Mouse (Mus musculus): ENCODE results near the gene Nat8l.
"Not testable (repeated sequence)": the region's sequence is repeated elsewhere in the genome, so short reads cannot be mapped to it uniquely, and the experiment has no call there.

The Nat8l gene

DNA sequence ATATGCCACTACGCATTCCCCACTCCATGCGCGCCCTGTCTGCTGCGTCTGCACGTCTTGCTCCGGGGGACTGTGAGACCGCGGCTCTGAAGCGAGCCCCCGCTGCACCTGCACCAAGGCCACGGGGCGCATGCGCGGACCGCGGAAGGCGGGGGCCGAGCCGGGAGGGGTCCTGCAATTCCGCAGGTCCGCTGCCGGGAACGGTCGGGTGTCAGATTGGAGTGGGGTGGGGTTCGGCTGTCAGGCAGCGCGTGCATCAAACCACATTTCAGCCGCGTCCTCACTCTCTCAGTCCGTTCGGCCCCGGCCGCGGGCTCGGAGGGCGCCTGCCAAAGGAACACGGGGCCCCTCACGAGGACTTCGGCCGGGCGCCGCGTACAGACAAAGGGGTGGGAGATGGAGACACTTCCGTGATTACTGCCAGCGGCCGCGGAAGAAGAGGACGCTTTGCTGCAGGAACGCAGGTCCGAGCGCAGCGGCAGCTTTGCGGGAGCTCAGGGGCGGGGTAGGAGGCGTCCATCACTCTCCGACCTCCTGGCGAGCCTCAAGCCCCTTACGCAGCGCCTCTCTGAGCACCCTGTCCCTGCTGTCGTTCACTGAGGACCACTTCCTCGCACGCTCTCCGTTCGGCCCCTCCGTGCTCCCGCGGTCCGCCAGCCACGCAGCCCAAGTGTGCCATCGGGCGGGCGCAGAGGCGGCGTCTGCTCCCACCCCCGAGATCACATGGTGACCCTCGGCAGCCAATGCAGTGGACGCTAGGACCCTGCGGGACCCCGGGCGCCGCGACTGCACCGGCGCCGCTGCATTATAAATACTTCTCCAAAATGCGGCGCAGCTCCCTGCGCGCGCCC, at the start of gene Nat8l:
TSS of gene Nat8l (plus strand) at position 142 of the 851 bp plus-strand sequence.
- DNase-seq (ENCODE audit: low read depth): no peak

GRCm38 (mm10) chr5:33947035-33947434, 48.7 kb upstream of the Nat8l start:
- DNase-seq (ENCODE audit: low read depth): not testable (repeated sequence)

DNA sequence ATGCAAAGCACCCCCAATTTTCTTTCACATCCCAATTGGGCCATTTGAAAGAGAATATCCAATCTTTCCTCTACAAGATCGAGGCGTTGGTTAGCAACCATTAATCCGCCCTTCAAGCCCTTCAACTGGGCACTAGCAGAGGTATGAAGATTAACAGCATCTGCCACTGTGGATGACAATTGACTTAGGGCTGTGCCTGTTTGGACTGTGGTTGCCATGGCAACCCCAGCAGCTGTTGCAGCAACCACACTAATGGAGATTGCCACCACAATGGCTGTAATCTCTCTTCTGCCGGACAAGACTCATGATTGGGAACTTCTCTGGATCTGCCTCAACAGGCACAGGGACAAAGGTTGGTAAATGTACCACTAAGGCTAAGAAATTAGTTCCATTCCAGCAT, 47.5 kb upstream of the Nat8l start:
- DNase-seq (ENCODE audit: low read depth): no peak

DNA sequence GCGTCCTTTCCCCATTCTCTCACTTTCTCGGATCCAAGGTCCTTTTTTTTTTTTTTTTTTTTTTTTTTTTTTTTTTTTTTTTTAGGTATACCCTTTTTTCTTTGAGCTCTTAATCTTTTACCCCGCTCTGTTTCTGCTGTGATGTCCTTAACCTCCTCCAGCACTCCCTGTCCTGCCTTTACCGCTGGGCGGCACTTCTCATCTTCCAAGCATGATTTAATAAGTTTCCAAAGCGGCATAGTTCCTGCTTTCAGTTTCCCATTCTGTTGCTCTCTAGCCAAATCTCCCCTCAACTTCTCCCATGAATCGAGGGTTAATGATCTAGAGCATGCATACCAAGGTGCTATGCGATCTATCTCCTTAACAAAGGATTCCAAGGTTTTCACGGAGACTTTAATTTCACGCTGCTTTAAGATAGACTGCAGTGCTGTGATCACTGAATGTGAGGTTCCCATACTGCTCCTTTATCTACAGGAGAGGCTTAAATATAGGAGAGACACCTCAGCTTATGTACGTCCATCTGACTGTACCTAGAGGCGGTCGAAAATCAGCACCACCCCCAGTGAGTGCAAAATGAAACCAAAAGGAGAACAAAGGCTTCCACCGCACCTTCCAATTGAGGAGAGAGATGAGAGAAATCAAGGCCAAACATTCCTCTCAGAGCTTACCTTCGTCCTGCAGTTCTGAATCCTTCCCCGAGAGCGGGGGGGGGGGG, 42.2 kb upstream of the Nat8l start:
- DNase-seq (ENCODE audit: low read depth): no peak

DNA sequence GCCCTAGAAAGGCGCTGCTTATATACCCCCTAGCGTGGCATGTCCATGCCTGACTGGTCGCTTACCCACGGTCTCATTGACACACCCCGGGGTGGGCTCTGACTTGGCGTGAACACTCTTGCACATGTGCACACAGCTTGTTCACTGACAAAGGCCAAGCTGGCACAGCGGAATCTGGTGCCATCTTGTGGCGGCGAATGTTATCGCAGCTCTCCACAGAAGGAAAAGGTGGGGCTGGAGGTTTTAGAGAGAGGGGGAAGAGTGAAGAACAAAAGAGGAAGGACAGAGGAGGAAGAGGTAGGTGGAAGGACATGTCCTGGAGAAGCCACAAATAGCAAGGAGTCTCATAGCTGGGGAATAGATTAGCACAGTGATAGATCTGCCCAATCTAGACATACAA, 41.4 kb upstream of the Nat8l start:
- DNase-seq (ENCODE audit: low read depth): no peak

DNA sequence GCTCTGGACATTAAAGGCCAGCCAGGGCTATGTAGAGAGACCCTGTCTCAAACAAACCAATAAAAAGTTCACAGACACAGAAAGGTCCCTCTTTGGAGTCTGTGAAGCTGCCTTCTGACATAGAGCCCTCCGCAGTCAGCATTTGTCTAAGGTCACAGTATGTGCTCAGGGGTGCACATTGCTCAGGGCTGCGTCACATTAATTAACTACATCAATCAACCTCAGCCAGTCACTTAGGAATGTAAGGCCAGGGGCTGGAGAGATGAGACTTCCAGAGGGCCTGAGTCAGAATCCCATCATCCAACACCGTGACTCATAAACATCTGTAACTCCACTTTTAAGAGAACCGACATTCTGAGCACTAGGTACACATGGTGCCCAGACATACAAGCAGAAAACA, 39.9 kb upstream of the Nat8l start:
- DNase-seq (ENCODE audit: low read depth): no peak

GRCm38 (mm10) chr5:33959382-33959781, 36.4 kb upstream of the Nat8l start:
- DNase-seq (ENCODE audit: low read depth): no peak

GRCm38 (mm10) chr5:33974736-33975135, 21.0 kb upstream of the Nat8l start:
- DNase-seq (ENCODE audit: low read depth): no peak

DNA sequence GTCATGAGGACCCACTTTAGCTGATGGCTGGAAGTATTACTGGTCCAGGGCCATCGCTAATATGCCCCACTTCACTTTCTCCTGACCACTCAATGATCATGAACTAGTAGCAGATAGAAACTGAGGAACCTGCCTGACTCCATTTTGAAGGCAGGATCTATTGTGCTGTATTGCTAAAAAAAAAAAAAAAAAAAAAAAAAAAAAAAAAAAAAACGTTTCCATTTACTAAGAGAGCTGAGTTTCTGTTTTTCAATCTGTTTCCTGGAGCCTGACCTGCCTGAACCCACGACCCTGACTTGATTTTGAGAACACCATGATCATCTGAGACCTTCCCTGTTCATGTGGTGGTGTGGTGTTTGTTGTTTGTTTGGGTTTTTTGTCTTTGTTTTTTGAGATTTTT, 19.5 kb upstream of the Nat8l start:
- no peak for DNase-seq (ENCODE audit: low read depth)

DNA sequence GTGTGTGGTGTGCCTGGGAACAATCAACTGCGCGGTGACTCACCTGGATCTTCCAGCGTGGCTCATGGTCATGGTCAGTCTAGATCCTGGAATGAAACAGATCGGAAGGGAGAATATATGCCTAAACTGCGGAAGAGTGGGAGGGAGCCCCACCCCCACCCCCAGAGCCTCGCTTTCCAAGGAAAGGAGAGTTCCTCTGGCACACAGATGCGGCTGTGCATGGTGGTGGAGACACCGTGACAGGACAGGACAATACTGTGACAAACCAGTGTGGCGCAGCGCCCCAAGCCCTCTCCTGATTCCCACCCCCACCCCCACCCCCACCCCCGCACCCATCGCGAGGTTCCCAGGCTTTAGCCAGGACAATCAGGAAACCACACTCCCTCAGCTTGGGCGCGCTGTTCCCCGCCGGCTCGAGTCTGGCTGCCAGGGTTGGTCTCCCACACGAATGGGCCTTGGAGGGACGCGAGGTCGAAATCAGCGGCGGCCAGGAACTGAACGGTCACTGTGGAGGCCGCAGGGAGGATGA, 13.0 kb upstream of the Nat8l start:
- no peak for DNase-seq (ENCODE audit: low read depth)

GRCm38 (mm10) chr5:33983309-33984121, 12.3 kb upstream of the Nat8l start, which contains the start of gene Gm1673:
Gm1673 (plus strand) TSS chr5:33983433.
- no peak for DNase-seq (ENCODE audit: low read depth)

DNA sequence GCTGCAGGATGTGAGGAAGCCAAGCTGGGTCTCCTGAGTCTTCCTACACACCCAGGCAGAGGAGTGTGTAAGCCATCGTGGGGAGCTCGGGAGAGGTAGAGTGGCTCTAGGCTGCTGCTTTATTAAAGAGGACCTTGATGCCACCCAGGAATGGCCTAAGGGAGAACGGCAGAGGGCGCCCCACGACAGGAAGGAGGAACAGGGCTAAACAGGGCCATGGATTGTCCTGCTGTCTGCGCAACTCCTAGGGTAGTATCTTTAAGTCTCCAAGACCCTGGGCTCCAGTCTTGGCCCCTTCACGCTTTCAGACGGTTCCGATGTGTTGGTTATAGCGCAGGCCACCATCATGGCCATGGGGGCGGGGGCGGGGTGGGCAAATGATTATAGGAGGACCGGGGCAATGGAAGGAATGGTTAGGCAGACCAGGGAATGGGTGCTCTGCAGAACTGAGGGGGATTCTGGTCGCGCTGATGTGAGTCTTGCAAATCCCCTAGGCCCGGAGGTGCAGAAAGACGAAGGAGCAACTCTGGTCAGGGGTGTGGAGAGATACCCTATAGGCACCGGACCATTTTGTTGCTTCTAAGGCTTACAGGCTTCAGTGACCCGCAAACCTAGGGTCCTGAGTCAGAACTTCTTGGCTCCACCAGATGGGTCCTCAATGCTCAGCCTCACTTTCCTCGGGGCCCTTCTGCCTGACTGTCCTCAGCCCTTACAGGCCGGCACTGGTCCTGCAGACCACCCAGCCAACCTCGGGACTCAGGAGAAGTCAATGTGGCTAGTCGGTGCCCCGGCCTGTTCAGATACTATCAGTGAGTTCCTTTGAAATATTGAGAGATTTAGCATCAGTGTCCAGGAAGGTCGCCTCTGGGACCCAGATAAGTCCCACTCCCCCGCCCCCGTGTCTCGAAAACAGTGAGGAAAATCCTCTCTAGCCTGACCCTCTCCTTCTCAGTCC, 836 bp upstream of the Nat8l start:
- peak; percentile 25 for DNase-seq (ENCODE audit: low read depth)

- DNase-seq (ENCODE audit: low read depth): no peak
Measured at GRCm38 (mm10) chr5:33996694-33997045, 886 bp downstream of the Nat8l start.

GRCm38 (mm10) chr5:33997051-33997741, 1.4 kb downstream of the Nat8l start:
- DNase-seq (ENCODE audit: low read depth): no peak

- DNase-seq (ENCODE audit: low read depth): no peak
Measured at GRCm38 (mm10) chr5:33997829-33998504, 2.2 kb downstream of the Nat8l start.

DNA sequence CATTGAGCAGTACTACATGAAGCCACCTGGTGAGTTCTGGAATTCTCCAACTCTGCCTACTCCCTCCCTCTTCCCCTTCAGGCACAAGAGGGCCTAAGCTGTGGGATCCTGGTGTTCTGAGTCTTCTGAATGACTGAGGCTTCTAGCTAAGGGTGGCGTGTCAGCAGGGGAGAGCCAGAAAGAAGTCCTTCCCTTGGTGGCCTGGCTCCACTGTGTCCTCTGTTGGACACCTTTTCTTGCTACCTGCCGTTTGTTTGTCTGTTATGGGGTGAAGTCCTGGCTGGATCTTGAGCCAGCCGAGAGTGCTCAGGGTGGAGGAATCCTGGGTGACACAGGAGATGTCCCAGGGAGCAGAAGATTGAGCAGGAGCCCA, 2.7 kb downstream of the Nat8l start:
- no peak for DNase-seq (ENCODE audit: low read depth)

GRCm38 (mm10) chr5:33999466-34000090, 3.8 kb downstream of the Nat8l start:
- no peak for DNase-seq (ENCODE audit: low read depth)

DNA sequence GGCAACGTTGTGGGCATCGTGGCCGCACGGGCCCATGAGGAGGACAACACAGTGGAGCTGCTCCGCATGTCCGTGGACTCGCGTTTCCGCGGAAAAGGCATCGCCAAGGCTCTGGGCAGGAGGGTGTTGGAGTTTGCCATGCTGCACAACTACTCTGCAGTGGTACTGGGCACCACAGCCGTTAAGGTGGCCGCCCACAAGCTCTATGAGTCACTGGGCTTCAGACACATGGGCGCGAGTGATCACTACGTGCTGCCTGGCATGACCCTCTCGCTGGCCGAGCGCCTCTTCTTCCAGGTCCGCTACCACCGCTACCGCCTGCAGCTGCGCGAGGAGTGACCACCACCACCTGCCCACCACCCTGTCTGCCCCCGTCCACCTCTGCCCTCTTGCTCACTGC, 5.0 kb downstream of the Nat8l start:
- DNase-seq (ENCODE audit: low read depth): no peak

GRCm38 (mm10) chr5:34001401-34001800, 5.6 kb downstream of the Nat8l start:
- DNase-seq (ENCODE audit: low read depth): no peak

DNA sequence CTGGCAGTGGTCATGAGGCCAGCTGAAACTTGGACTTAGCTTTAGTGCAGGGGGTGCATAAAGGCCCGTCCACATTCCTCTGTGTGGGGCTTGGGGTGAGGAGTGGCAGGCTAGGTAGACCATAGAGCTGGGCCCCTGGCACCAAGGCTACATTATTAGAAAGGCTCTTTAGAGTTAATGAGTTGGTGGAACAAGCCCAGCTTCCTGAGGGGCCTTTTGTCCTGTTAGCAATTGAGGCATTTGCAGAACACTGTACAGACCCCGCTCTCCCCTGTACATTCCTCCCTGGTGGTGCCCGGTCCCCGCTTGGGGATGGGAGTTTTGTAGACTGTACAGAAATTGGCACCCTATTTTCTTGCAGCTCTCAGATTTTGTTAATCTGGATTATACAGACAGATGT, 6.9 kb downstream of the Nat8l start:
- DNase-seq (ENCODE audit: low read depth): no peak
